Mouse (Mus musculus): ENCODE measurements around the gene Tmem175. TPM values are rescaled to one million over a fixed set of nuclear protein-coding genes. Genes with fewer than 3 reads are reported as not detected.
A peak's percentile ranks its signal among the peaks of the same experiment; 100 is the strongest.

Tmem175 gene
- polyA plus RNA-seq, 2 experiments from 2014 or later: 38.6 to 56.7 TPM

DNA sequence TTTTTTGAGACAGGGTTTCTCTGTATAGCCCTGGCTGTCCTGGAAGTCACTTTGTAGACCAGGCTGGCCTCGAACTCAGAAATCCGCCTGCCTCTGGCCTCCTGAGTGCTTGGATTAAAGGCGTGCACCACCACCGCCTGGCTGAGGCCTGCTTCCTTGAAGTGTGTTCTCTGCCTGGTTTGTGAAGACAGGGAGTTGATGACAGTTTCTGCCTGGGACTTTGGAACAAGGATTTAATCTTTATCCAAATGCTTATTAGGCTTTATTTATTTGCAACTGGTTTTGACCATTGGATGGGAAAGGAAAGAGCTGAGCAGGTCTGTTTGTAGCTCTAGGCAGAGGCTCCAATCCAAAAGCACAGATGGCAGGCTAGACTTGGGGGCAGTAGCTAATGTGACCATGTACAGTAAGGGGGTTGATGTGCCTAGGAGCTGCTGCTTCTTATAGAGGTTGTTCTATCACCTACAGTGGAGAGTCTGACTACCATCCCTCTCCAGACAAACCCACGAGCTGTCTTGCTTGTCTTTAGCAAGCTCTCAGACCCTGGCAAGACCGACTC lies 48.8 kb downstream of the Tmem175 start:
- ATAC-seq: no peak

DNA sequence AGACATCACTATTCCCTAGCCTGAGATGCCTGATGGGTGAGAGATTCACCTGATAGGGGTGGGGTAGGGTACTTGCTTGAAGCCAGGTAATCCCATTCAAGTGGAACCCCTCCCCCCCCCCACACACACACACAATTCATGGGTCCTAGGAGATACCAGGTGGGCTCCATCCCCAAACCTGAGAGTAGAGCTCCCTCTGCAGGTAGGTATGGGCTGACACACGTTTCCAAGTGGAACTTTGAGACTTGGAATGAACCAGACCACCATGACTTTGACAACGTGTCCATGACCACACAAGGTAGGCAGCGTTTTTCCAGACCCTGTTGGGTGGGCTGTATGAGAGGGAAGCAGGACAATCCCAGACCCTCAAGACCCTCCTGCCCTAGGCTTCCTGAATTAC lies 50.3 kb downstream of the Tmem175 start:
- ATAC-seq: no peak

DNA sequence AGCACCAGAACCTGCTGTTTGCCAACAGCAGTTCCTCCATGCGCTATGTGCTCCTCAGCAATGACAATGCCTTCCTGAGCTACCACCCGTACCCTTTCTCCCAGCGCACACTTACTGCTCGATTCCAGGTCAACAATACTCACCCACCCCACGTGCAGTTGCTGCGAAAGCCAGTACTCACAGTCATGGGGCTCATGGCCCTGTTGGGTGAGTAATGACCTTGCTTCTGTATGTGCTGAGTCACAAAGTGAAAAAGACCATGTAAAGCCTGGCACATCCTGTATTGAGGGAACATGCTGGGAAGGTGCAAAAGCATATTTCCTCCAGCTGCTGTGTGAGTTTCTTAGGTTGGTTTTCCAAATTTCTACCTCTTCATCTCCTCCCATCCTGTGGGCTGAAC lies 51.3 kb downstream of the Tmem175 start:
- ATAC-seq: no peak

DNA sequence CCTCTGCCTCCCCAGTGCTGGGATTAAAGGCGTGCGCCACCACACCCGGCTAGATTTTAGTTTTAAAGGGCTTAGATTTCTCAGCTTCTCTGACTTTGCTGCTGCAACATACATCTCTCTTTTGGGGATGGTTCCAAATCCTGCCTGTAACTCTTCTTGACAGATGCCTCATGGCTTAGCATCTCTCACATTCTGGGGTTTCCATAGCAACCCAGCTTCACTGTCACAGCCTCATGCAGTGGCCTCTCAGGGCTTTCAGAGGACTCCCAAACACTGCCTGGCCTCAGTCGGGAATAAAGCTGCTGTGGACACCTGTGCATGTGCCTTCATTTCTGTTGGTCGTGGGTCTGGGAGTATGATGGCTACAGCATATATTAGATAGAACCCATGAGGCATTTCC lies 59.5 kb downstream of the Tmem175 start:
- ATAC-seq: no peak

DNA sequence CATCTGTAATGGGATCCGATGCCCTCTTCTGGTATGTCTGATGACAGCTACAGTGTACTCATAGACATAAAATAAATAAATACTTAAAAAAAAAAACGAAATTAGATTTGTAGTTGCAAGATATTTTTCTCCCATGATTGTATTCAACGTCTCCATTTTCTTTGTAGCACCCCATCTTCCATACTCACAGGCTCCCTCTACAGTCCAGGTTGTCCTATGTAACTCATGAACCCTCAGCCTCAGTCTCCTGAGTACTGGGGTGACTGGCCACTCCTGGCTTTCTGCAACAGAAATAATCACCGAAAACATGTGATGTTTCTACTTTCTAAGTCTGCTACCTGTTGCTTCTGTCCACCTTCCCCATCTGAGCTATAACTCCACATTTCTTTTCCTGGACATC lies 61.6 kb downstream of the Tmem175 start:
- no peak for ATAC-seq

DNA sequence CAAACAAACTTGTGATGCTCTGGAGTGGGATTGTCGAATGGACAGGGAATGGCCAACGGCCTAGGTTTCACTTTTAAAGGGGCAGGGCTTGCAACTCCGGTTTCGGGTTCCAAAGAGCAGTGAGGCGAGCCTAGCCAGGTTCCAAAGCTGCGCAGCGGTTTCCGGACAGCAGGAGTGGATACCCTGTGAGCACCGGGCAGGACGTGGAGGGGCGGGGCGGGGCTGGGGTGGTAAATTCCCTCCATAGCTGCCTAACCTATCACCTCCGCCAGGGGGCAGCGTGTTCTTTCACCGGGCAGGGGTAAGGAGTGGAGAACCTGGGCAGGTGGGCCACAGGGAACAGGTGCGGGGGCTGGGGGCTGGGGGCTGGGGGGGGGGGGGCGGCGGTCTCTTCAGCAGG lies 62.7 kb downstream of the Tmem175 start, which contains the start of gene Fgfrl1:
TSS of gene Fgfrl1 (plus strand) at position 112 of the 400 bp plus-strand sequence.
- peak; percentile 56 for ATAC-seq

DNA sequence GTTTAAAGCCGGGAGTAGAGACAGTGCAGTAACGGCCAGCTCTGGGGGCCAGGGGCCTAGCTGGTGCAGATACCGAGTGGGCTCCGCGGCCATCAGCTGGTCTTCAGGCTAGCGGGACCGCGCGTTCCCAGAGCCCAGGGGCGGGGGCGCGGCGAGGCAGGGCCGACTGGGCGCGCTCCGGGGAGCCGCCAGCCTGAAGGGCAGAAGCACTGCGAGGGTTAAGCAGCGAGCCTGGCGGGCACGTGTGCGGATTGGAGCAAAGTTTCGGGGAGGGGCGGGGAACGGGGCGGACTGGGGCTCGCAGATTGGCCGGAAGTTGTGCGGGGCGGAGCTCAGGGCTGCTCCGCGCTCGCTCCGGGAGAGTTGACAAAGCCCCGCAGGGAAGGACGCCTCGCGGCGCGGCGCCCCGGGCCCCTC lies 64.3 kb downstream of the Tmem175 start:
- ATAC-seq: peak; percentile 91

DNA sequence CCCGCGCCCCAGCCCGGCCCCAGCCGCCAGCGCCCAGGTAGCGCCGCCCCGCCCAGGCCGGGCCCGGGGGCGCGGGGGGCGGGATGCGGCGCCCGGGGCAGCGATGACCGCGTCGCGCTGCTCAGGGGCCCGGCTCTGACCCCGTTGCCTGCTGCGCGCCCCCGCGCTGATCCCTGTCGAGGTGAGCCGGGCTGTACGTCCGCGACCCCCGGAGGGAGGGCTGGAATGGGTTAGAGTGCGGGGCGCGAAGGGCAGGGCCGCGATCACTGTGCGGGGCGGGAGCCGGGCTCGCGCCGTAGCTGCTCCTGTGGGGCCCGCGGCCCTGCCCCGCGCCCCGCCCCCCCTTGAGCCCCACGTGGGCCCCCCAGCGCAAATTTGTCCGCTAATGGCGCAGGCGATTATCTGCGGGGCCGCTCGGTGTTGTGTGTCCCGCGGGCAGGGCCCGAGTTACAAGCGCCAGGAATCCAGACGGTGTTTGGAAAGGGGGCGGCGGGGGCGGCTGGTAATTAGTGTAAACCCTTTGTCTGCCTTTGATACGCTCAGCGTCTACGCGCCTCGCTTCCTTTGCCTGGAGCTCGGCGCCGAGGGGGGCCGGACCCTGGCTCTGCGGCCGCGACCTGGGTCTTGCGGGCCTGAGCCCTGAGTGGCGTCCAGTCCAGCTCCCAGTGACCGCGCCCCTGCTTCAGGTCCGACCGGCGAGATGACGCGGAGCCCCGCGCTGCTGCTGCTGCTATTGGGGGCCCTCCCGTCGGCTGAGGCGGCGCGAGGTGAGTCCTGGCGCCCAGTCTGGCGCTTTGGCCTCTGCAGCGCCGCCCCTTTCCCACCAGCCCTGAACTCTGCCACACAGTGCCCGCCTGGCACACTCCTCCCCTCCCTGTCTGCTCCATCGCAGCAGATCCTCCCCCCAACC lies 65.0 kb downstream of the Tmem175 start:
- no peak for ATAC-seq

DNA sequence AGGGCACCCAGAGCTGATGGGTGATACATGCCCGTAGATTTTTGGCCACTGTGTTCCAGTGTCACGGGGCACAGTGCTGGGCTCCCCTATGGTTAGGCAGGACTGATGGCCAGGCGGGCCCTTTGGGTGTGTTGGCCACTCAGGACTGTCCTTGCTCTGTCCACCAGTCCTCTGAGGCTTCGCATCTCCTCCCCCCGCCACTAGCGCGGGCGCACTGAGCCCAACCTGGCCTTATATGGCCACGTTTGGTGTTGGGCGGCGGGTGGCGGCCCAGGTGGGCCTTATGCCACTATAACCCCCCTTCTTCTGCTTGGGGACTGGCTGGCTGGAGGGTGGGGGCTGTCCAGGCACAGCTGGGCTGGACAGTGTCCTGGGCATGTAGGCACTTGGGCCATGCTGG lies 66.3 kb downstream of the Tmem175 start:
- no peak for ATAC-seq

DNA sequence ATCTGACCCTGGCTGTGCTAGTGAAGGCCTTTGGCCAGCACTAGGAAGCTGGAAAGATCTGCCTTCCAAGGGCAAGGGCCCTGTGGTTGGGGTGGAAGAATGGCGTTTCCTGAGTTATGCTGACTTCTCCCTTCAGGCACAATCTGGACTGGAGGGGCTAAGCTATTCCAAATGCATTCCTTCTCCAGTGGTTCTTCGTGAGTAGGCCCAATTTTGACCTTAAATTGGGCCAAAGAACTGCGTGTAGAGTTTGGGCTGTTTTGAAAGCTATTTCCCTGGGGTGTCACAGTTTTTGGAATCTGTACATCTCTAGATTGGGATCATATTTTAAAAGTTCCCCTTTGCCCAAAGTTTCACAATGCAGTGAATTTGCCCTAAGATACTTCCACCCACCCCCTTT lies 67.0 kb downstream of the Tmem175 start:
- ATAC-seq: no peak

DNA sequence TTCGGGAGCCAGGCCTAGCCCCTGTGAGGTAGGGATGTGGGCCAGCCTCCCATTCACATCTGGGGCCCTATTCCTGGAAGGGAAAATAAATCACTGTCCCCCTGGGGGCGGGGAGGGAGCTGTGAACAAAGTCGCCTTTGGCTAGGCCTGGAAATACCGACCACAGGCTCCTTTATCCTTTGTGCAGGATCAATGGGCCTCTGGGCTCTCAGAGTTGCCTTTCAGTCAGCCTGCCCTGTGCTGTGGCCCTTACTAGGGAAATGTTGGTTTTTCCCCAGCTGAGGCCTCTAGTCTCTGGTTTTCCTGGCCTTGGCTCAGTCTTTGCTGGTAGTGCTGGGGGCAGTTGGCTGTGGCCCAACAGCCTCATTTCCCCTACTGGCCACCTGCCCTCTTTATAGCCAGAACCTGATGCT lies 67.8 kb downstream of the Tmem175 start:
- no peak for ATAC-seq

Other genes starting within 250 kb of the Tmem175 start
- gene Pde6b, start 241.4 kb upstream of the Tmem175 start, polyA plus RNA-seq (2017; shearing (Covaris generic)): 1 to 10 TPM; 1.5 to 1.8 TPM
- 100 to 1,000 TPM; 145 to 234 TPM for gene Atp5k, start 195.3 kb upstream of the Tmem175 start, polyA plus RNA-seq (2017; shearing (Covaris generic))
- gene Mfsd7a, start 180.9 kb upstream of the Tmem175 start, polyA plus RNA-seq (2017; shearing (Covaris generic)): not detected
- gene Pcgf3, start 168.5 kb upstream of the Tmem175 start, polyA plus RNA-seq (2017; shearing (Covaris generic)): 1 to 10 TPM; 3.2 to 3.6 TPM
- not detected for gene Cplx1, start 79.7 kb upstream of the Tmem175 start, polyA plus RNA-seq (2017; shearing (Covaris generic))
- gene Gak, start within 50 bp of the Tmem175 start, polyA plus RNA-seq (2017; shearing (Covaris generic)): 100 to 1,000 TPM in 1 of 2 experiments, 10 to 100 TPM in 1; 65.0 to 101 TPM
- gene Idua, start 30.6 kb downstream of the Tmem175 start, polyA plus RNA-seq (2017; shearing (Covaris generic)): 10 to 100 TPM; 22.1 to 56.4 TPM
- 1 to 10 TPM; 5.2 to 7.0 TPM for gene Dgkq, start 39.9 kb downstream of the Tmem175 start, polyA plus RNA-seq (2017; shearing (Covaris generic))
- gene Slc26a1, start 45.8 kb downstream of the Tmem175 start, polyA plus RNA-seq (2017; shearing (Covaris generic)): under 1 TPM; 0.16 to 0.20 TPM
- gene Fgfrl1, start 62.6 kb downstream of the Tmem175 start, polyA plus RNA-seq (2017; shearing (Covaris generic)): under 1 TPM in 1 of 2 experiments, not detected in 1; 0.67 TPM
- not detected for gene Rnf212, start 145.2 kb downstream of the Tmem175 start, polyA plus RNA-seq (2017; shearing (Covaris generic))
- not detected for gene Tmed11, start 165.6 kb downstream of the Tmem175 start, polyA plus RNA-seq (2017; shearing (Covaris generic))
- gene Vmn2r8, start 179.1 kb downstream of the Tmem175 start, polyA plus RNA-seq (2017; shearing (Covaris generic)): not detected
- gene Vmn2r9, start 222.8 kb downstream of the Tmem175 start, polyA plus RNA-seq (2017; shearing (Covaris generic)): under 1 TPM in 1 of 2 experiments, not detected in 1; 0.03 TPM

Data from CD4-positive, CD25-positive, alpha-beta regulatory T cell, adult 4 months (primary cell).